Mouse (Mus musculus) adrenal gland (tissue): ENCODE measurements around the gene Fyn.

ENCODE experiments used
- intact Hi-C: fragments of 180-260 bp; cut with DNase I; formaldehyde crosslinking; loops from one replicate; pipeline ENCODE4 v1.15.1; 2025

Gene Fyn

GRCm38 (mm10) chr10:39468576-39468975 lies 99.9 kb downstream of the Fyn start:
- intact Hi-C loops: no loop called here

- intact Hi-C loops: no loop called here
Observed at GRCm38 (mm10) chr10:39469341-39469740, 100.7 kb downstream of the Fyn start.

- intact Hi-C loops: loop anchor here (5.0 kb wide), 1 partner anchor 37 kb away; no protein-coding TSS in a partner anchor
Observed at GRCm38 (mm10) chr10:39470321-39470720, 101.7 kb downstream of the Fyn start.

- intact Hi-C loops: loop anchor here (5.0 kb wide), 1 partner anchor 36 kb away; no protein-coding TSS in a partner anchor
Observed at GRCm38 (mm10) chr10:39471040-39471713, 102.5 kb downstream of the Fyn start.

GRCm38 (mm10) chr10:39471714-39472531 lies 103.3 kb downstream of the Fyn start:
- intact Hi-C loops: loop anchor here (5.0 kb wide), 1 partner anchor 35 kb away; no protein-coding TSS in a partner anchor

GRCm38 (mm10) chr10:39472923-39473322 lies 104.3 kb downstream of the Fyn start:
- intact Hi-C loops: loop anchor here (5.0 kb wide), 1 partner anchor 34 kb away; no protein-coding TSS in a partner anchor

- intact Hi-C loops: no loop called here
Observed at GRCm38 (mm10) chr10:39479361-39479760, 110.7 kb downstream of the Fyn start.

- intact Hi-C loops: no loop called here
Observed at GRCm38 (mm10) chr10:39484382-39484826, 115.7 kb downstream of the Fyn start.

- intact Hi-C loops: no loop called here
Observed at GRCm38 (mm10) chr10:39484892-39485291, 116.2 kb downstream of the Fyn start.

GRCm38 (mm10) chr10:39485939-39486338 lies 117.3 kb downstream of the Fyn start:
- intact Hi-C loops: no loop called here

- intact Hi-C loops: no loop called here
Observed at GRCm38 (mm10) chr10:39486501-39487450, 118.1 kb downstream of the Fyn start.

- intact Hi-C loops: no loop called here
Observed at GRCm38 (mm10) chr10:39487740-39488415, 119.2 kb downstream of the Fyn start.

GRCm38 (mm10) chr10:39488542-39488941 lies 119.9 kb downstream of the Fyn start:
- intact Hi-C loops: no loop called here

- intact Hi-C loops: no loop called here
Observed at GRCm38 (mm10) chr10:39488956-39489355, 120.3 kb downstream of the Fyn start.

- intact Hi-C loops: no loop called here
Observed at GRCm38 (mm10) chr10:39490349-39491121, 121.9 kb downstream of the Fyn start.

- intact Hi-C loops: no loop called here
Observed at GRCm38 (mm10) chr10:39492146-39492545, 123.5 kb downstream of the Fyn start.

GRCm38 (mm10) chr10:39493007-39493406 lies 124.4 kb downstream of the Fyn start:
- intact Hi-C loops: no loop called here

- intact Hi-C loops: no loop called here
Observed at GRCm38 (mm10) chr10:39498641-39499040, 130.0 kb downstream of the Fyn start.

- intact Hi-C loops: no loop called here
Observed at GRCm38 (mm10) chr10:39501571-39501970, 132.9 kb downstream of the Fyn start.
